Mouse (Mus musculus): ENCODE measurements at regions not wholly inside any gene's neighbourhood (a gene's known extent, or its start where the extent isn't known, plus 50 kb on each side); places are given as distances from the start of the nearest gene placed in this dataset.
A peak's percentile ranks its signal among the peaks of the same experiment; 100 is the strongest.
"Not testable (repeated sequence)": the region's sequence is repeated elsewhere in the genome, so short reads cannot be mapped to it uniquely, and the experiment has no call there.

GRCm38 (mm10) chr13:69129056-69129620 lies 129.8 kb upstream of the Adcy2 start:
- no peak for DNase-seq

- DNase-seq, result no peak
Measured at GRCm38 (mm10) chr13:69127522-69127921, 128.2 kb upstream of the Adcy2 start.

- not testable (repeated sequence) for DNase-seq
Measured at GRCm38 (mm10) chr13:69118743-69119142, 119.4 kb upstream of the Adcy2 start.

- DNase-seq, result no peak
Measured at GRCm38 (mm10) chr13:69109168-69109567, 109.8 kb upstream of the Adcy2 start.

- peak; percentile 57 to 83 for DNase-seq
Measured at GRCm38 (mm10) chr13:69086613-69087012, 87.3 kb upstream of the Adcy2 start.

GRCm38 (mm10) chr13:69070336-69070735 lies 71.0 kb upstream of the Adcy2 start:
- DNase-seq, result no peak

GRCm38 (mm10) chr13:69069817-69070216 lies 70.5 kb upstream of the Adcy2 start:
- DNase-seq, result no peak

GRCm38 (mm10) chr13:69066636-69067035 lies 67.3 kb upstream of the Adcy2 start:
- peak; percentile 53 to 55 for DNase-seq

GRCm38 (mm10) chr13:69065285-69065684 lies 65.9 kb upstream of the Adcy2 start:
- peak in 1 of 2 experiments; percentile 2 for DNase-seq

- no peak for DNase-seq
Measured at GRCm38 (mm10) chr13:69062692-69063233, 63.4 kb upstream of the Adcy2 start.

GRCm38 (mm10) chr13:69061436-69061835 lies 62.1 kb upstream of the Adcy2 start:
- no peak for DNase-seq

Measured in kidney, postnatal 25 days (tissue).